Mouse (Mus musculus) CH12.LX (cell line): ENCODE measurements around the gene Ehd1. TPM values are rescaled to one million over a fixed set of nuclear protein-coding genes. Genes with fewer than 3 reads are reported as not detected.

Source experiments
- DNase-seq: peaks from one replicate; pipeline ENCODE4 v3.0.0-alpha.2; 2013; ENCODE audit errors: extremely low read depth
- H3K27ac ChIP-seq: 2 replicates; pipeline ENCODE4 v1.5.1; 2012; ENCODE audit warnings: low read depth, mild to moderate bottlenecking, control low read depth, moderate library complexity; ENCODE audit not compliant: insufficient read depth
- H3K27me3 ChIP-seq: replicated peaks from 2 replicates; pipeline ENCODE3; 2012; ENCODE audit warnings: inconsistent platforms
- H3K36me3 ChIP-seq, 2 experiments: replicated peaks in 1 of 2; 2 replicates each; pipeline versions ENCODE3 to v1.6.1; 2012; ENCODE audit warnings: inconsistent platforms in 1 of 2, low read length in 1 of 2, mild to moderate bottlenecking in 1 of 2, mixed read lengths in 1 of 2, moderate library complexity in 1 of 2; ENCODE audit not compliant: control insufficient read depth in 1 of 2, insufficient read depth in 1 of 2
- H3K4me1 ChIP-seq, 2 experiments: 2 replicates each; pipeline ENCODE4 v1.6.1; 2012; ENCODE audit warnings: inconsistent platforms in 1 of 2, moderate library complexity in 1 of 2; ENCODE audit not compliant: insufficient read depth in 2 of 2, control insufficient read depth in 1 of 2
- H3K4me2 ChIP-seq: 2 replicates; pipeline ENCODE4 v1.6.1; 2012; ENCODE audit warnings: low read depth, mild to moderate bottlenecking, control low read depth; ENCODE audit not compliant: poor library complexity, insufficient read depth, severe bottlenecking
- H3K4me3 ChIP-seq, 3 experiments: fragments of 150-350 bp in 1 of 3; sonication (generic) in 1 of 3; replicated peaks in 1 of 3; 2 replicates each; pipeline versions ENCODE3 to v1.5.1; 2011 to 2012; ENCODE audit warnings: low read depth in 2 of 3, low read length in 2 of 3, mild to moderate bottlenecking in 2 of 3, moderate library complexity in 2 of 3, control low read depth in 1 of 3, improper control_type of control experiment in 1 of 3, inconsistent platforms in 1 of 3, mixed read lengths in 1 of 3; ENCODE audit not compliant: poor library complexity in 1 of 3
- H3K79me2 ChIP-seq: replicated peaks from 2 replicates; pipeline ENCODE4 v1.6.1; 2012; ENCODE audit warnings: mild to moderate bottlenecking, moderate library complexity; ENCODE audit not compliant: control insufficient read depth, poor library complexity, insufficient read depth, severe bottlenecking; ENCODE audit errors: extremely low read depth
- H3K9ac ChIP-seq: 2 replicates; pipeline ENCODE4 v1.6.1; 2012; ENCODE audit warnings: low read depth, mild to moderate bottlenecking, control low read depth, moderate library complexity; ENCODE audit not compliant: insufficient read depth
- H3K9me3 ChIP-seq: replicated peaks from 2 replicates; pipeline ENCODE3; 2012; ENCODE audit warnings: low read length, inconsistent platforms, mixed read lengths
- CTCF ChIP-seq, 2 experiments: IDR thresholded peaks in 1 of 2; conservative IDR thresholded peaks in 1 of 2; 2 replicates each; pipeline ENCODE4 v1.5.1; 2011 to 2012; ENCODE audit warnings: low read depth in 2 of 2, low read length in 2 of 2, improper control_type of control experiment in 1 of 2, inconsistent platforms in 1 of 2, mild to moderate bottlenecking in 1 of 2, moderate library complexity in 1 of 2
- E2F4 ChIP-seq: IDR thresholded peaks from 2 replicates; pipeline ENCODE4 v1.6.1; 2011; ENCODE audit warnings: low read depth, low read length, improper control_type of control experiment; ENCODE audit not compliant: insufficient replicate concordance
- ETS1 ChIP-seq: conservative IDR thresholded peaks from 2 replicates; pipeline ENCODE4 v1.6.1; 2012; ENCODE audit warnings: low read depth, mild to moderate bottlenecking, inconsistent platforms, low read length, improper control_type of control experiment, moderate library complexity
- GABPA ChIP-seq: IDR thresholded peaks from 2 replicates; pipeline ENCODE4 v1.6.1; 2012; ENCODE audit warnings: low read depth, low read length, improper control_type of control experiment, inconsistent platforms; ENCODE audit not compliant: insufficient replicate concordance
- HCFC1 ChIP-seq: IDR thresholded peaks from 2 replicates; pipeline ENCODE4 v1.6.1; 2012; ENCODE audit warnings: low read depth, mild to moderate bottlenecking, inconsistent platforms, low read length, improper control_type of control experiment
- MYC ChIP-seq: IDR thresholded peaks from 2 replicates; pipeline ENCODE4 v1.6.1; 2011; ENCODE audit warnings: low read depth, mild to moderate bottlenecking, improper control_type of control experiment, low read length
- PAX5 ChIP-seq: IDR thresholded peaks from 2 replicates; pipeline ENCODE4 v1.6.1; 2012; ENCODE audit warnings: low read length, inconsistent platforms, mixed read lengths
- RAD21 ChIP-seq: IDR thresholded peaks from 2 replicates; pipeline ENCODE4 v1.6.1; 2011; ENCODE audit warnings: low read depth, mild to moderate bottlenecking, low read length, improper control_type of control experiment, moderate library complexity
- SMC3 ChIP-seq: IDR thresholded peaks from 2 replicates; pipeline ENCODE4 v1.6.1; 2011; ENCODE audit warnings: low read depth, low read length, improper control_type of control experiment
- ZC3H11A ChIP-seq: IDR thresholded peaks from 2 replicates; pipeline ENCODE4 v1.6.1; 2012; ENCODE audit warnings: low read depth, mild to moderate bottlenecking, inconsistent platforms, low read length, improper control_type of control experiment
- ZKSCAN1 ChIP-seq: IDR thresholded peaks from 2 replicates; pipeline ENCODE4 v1.6.1; 2012; ENCODE audit warnings: low read depth, inconsistent platforms, low read length, improper control_type of control experiment, borderline replicate concordance
- dilution Hi-C: fragments of 300-500 bp; cut with MboI; formaldehyde crosslinking; loops from 2 replicates; pipeline ENCODE4 v1.14.3; 2020; ENCODE audit warnings: low sequenced_read_pairs; ENCODE audit not compliant: extremely low pct_unique_long_range_greater_than_20kb, extremely low pct_ligation_motif_present
- in situ Hi-C: fragments of 300-500 bp; cut with MboI; formaldehyde crosslinking; loops from 3 replicates; pipeline ENCODE4 v1.14.3; 2019; ENCODE audit warnings: low sequenced_read_pairs, low pct_ligation_motif_present, low pct_unique_long_range_greater_than_20kb, mixed read lengths
- polyA plus RNA-seq: library from polyadenylated mRNA; unstranded; fragments of >175 nt; gene quantifications from 2 replicates; pipeline ENCODE4 v1.2.1, GENCODE M21; 2012; ENCODE audit warnings: low read depth; ENCODE audit not compliant: insufficient read length
- total RNA-seq, 2 experiments: library from RNA; depleted of rRNA; stranded (reverse); fragments of 300-350 nt in 1 of 2; fragments of >200 nt in 1 of 2; gene quantifications; 2 replicates each; pipeline ENCODE4 v1.2.3; 2012 to 2014

The Ehd1 gene
- total and polyA plus RNA-seq, 3 experiments, result 131 to 400 (median 245) TPM

DNA sequence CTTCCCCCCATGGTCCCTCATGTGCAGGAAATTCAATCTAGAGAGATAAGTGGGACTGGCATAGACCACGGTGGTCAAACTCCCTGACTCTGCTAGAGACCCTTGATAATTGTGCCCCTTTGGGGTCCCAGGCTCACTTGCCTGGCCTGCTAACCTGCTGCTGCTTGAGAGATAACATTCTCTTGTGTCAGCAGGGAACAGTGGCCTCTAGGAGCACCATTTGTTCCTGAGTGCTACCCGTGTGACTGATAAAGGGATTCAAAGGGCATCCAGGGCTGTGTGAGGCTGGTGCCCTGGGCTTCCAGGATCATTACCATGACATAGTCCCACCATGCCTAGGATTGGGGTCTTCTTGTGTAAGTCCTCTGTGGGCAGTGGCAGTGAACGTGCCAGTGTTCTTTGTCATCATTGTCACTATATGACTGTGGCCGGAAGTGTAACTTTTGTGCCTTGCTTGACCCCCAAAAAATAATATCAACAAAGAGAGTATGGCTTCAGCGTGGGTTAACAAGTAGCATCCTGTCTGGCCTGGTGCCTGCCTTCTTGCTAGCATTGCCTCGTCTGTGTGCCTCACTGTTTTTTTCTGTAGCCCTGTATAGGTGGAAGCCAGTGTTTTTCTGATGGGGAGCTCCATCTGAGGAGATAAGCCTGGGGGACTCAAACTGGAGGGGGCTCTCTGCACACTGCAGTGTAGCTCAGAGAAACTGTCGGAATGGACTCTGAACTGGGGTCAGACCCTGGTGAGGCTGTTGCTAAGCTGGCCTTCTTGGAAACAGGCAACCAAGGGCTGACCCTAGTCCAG is 9.3 kb downstream of the Ehd1 start:
- in situ Hi-C loops, result no loop called here
- no peaks in the 10 kb centered on the region for H3K9me3 ChIP-seq
- H3K9ac ChIP-seq, result peak overlapping the region; percentile 55
- peaks cover 84 to 90% of the 10 kb centered on the region in 2 experiments for H3K36me3 ChIP-seq
- no peaks in the 10 kb centered on the region for H3K27me3 ChIP-seq
- H3K4me1 ChIP-seq, result peaks cover 63 to 94% of the 10 kb centered on the region in 2 experiments
- H3K4me2 ChIP-seq, result peak overlapping the region; percentile 21; the same call in 1 of the 2 replicates
- peaks cover 85% of the 10 kb centered on the region for H3K79me2 ChIP-seq
- H3K4me3 ChIP-seq, result no peak overlapping the region
- H3K27ac ChIP-seq, result peak overlapping the region; percentile 85
- dilution Hi-C loops, result no loop called here
- DNase-seq, result no peak
- TF ChIP-seq RAD21 (no peak), PAX5 (no peak), CTCF (conservative IDR thresholded peaks at IDR 0.05 in 1 of 2, IDR thresholded peaks at IDR 0.05 in 1 of 2; ENCODE audit: low read depth in 2 of 2, low read length in 2 of 2) (no peak), E2F4 (no peak), ZC3H11A (no peak), ZKSCAN1 (no peak), MYC (no peak), GABPA (no peak), HCFC1 (no peak)
- TF ChIP-seq, all 38 proteins: peak for 0

DNA sequence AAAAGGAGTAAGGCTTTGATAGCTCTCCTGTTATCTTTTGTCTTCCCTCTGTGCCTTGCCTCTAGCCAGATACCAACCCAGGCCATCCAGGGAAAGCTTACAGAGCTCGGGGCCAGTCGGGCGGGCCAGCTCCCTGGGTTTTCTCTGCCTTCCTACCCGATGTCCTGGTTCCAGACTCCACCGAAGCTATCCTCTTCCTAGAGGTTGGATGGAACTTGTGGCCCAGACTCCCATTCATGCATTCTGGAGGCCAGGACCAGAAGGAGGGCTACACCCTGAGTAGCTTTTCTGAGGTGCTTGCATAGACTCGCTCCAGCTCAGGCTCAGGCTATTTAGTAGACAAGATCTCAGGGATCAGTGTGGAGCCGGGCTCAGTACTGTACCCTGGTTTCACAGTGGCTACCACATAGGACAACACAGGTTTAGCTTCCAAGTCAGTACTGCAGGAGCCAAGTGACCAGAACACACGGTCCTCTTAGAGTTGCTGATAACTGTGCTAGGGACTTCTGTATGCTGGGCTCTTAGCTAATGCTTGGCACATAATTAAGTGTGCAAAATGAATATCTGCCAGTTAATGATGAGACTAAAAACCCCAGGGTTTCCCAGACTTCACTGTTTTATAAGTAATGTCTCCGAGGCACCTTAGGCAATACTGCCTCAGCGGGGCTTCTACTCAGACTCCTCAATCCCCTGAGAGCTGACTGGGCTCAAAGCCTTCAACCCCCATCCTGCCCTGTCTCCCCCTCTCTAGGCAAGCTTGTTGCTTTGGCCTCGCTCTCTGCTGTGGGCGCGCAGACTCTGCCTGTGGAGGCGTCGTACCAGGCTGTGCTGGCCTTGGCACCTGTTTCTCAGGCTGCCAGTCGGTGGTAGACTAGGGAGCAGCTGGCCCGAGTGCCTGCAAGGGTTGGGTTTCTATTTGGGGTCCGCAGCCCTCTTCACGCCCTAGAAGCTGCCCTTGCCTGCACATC is 10.2 kb downstream of the Ehd1 start:
- Histone ChIP-seq H3K9ac (peak overlapping the region; percentile 55), H3K4me1 (peaks cover 72 to 96% of the 10 kb centered on the region in 2 experiments)

More for the DNA sequence above, 10.2 kb downstream of the Ehd1 start:
- peaks cover 93% of the 10 kb centered on the region for H3K79me2 ChIP-seq
- in situ Hi-C loops (no loop called here), dilution Hi-C loops (no loop called here)
- no peaks in the 10 kb centered on the region for H3K9me3 ChIP-seq
- H3K27me3 ChIP-seq, result no peaks in the 10 kb centered on the region
- peak; percentile 46 for TF ChIP-seq ETS1
- TF ChIP-seq SMC3, result no peak
- H3K4me2 ChIP-seq, result peak overlapping the region; percentile 21
- peaks cover 86 to 91% of the 10 kb centered on the region in 2 experiments for H3K36me3 ChIP-seq
- H3K4me3 ChIP-seq, result peak overlapping the region in 1 of 3 experiments; percentile 29
- no peak for DNase-seq
- peak overlapping the region; percentile 85 for H3K27ac ChIP-seq
